Mouse (Mus musculus) limb, embryonic 12.5 days (tissue): ENCODE data around the gene Rars. TPM values are rescaled to one million over a fixed set of nuclear protein-coding genes. Genes with fewer than 3 reads are reported as not detected.

ENCODE experiments used
- ATAC-seq: fragments of 200-750 bp; cut with Nextera tagmentation; 2 replicates; pipeline ENCODE4 v1.8.0; 2017; ENCODE audit warnings: low read depth, moderate TSS enrichment; ENCODE audit not compliant: insufficient number of reproducible peaks, insufficient read depth, low FRiP score, low TSS enrichment
- H3K27ac ChIP-seq: fragments of 300-500 bp; sonication (generic); 2 replicates; pipeline ENCODE4 v1.5.1; 2016; ENCODE audit warnings: mild to moderate bottlenecking, moderate library complexity
- H3K27me3 ChIP-seq: fragments of 300-500 bp; sonication (generic); 2 replicates; pipeline ENCODE4 v1.6.1; 2016; ENCODE audit warnings: mild to moderate bottlenecking, moderate library complexity
- H3K36me3 ChIP-seq: fragments of 300-500 bp; sonication (generic); 2 replicates; pipeline ENCODE4 v1.6.1; 2016; ENCODE audit warnings: mild to moderate bottlenecking, moderate library complexity
- H3K4me1 ChIP-seq: fragments of 300-500 bp; sonication (generic); replicated peaks from 2 replicates; pipeline ENCODE4 v1.6.1; 2016
- H3K4me2 ChIP-seq: fragments of 300-500 bp; sonication (generic); 2 replicates; pipeline ENCODE4 v1.6.1; 2016; ENCODE audit warnings: mild to moderate bottlenecking, moderate library complexity
- H3K4me3 ChIP-seq: fragments of 300-500 bp; sonication (generic); replicated peaks from 2 replicates; pipeline ENCODE4 v1.5.1; 2016; ENCODE audit warnings: mild to moderate bottlenecking
- H3K9ac ChIP-seq: fragments of 300-500 bp; sonication (generic); replicated peaks from 2 replicates; pipeline ENCODE4 v1.6.1; 2016; ENCODE audit warnings: mild to moderate bottlenecking, moderate library complexity
- H3K9me3 ChIP-seq: fragments of 300-500 bp; sonication (generic); 2 replicates; pipeline ENCODE4 v1.6.1; 2016; ENCODE audit warnings: mild to moderate bottlenecking, moderate library complexity
- WGBS: fragments of 180-500 bp; shearing (Covaris S2); methylation state at CpG from one replicate; pipeline ENCODE4 v1.1.7; 2016; 5-methylcytosine and 5-hydroxymethylcytosine counted together
- microRNA counts: library from miRNA; unstranded; fragments of <30 nt; microRNA quantifications from one replicate; lab custom pipeline; 2017
- microRNA-seq: library from miRNA; unstranded; fragments of <30 nt; microRNA quantifications from one replicate; pipeline ENCODE4, GENCODE M21; 2017
- polyA plus RNA-seq: library from polyadenylated mRNA; unstranded; fragments of >200 nt; fragmentation: Nextera tagmentation; extraction: Ambion mirVana; gene quantifications from 2 replicates; pipeline ENCODE4 v1.2.1, GENCODE M21; 2016

Rars gene
- polyA plus RNA-seq, 1 experiment from 2014 or later: 84.0 TPM

- ATAC-seq: no peak
- no peak overlapping the region for H3K4me2 ChIP-seq
- 89% methylated on average over 5 of the region's 5 CpGs for WGBS
Measured at GRCm38 (mm10) chr11:35766845-35767244, 67.5 kb downstream of the Rars start.

GRCm38 (mm10) chr11:35760627-35761003 is 73.7 kb downstream of the Rars start:
- ATAC-seq: peak; percentile 47; the same call in 1 of the 2 replicates
- 95% methylated on average over 4 of the region's 4 CpGs for WGBS
- H3K27me3 ChIP-seq: 0 out of 2 replicates have a peak, but pooled peaks cover 5% of the 10 kb centered on the region
- no peaks in the 10 kb centered on the region for H3K36me3 ChIP-seq
- H3K4me1 ChIP-seq: peaks cover 4% of the 10 kb centered on the region
- H3K4me2 ChIP-seq: no peak overlapping the region
- H3K9me3 ChIP-seq: no peaks in the 10 kb centered on the region
- H3K27ac ChIP-seq: no peak overlapping the region
- H3K4me3 ChIP-seq: no peak overlapping the region
- no peak overlapping the region for H3K9ac ChIP-seq

More at GRCm38 (mm10) chr11:35766845-35767244, 67.5 kb downstream of the Rars start:
- H3K27ac ChIP-seq: no peak overlapping the region
- no peaks in the 10 kb centered on the region for H3K27me3 ChIP-seq
- H3K4me1 ChIP-seq: peaks cover 13% of the 10 kb centered on the region
- H3K4me3 ChIP-seq: no peak overlapping the region
- H3K36me3 ChIP-seq: no peaks in the 10 kb centered on the region
- no peak overlapping the region for H3K9ac ChIP-seq
- no peaks in the 10 kb centered on the region for H3K9me3 ChIP-seq

GRCm38 (mm10) chr11:35760001-35760626 is 74.2 kb downstream of the Rars start:
- H3K27ac ChIP-seq: no peak overlapping the region
- H3K9me3 ChIP-seq: no peaks in the 10 kb centered on the region
- 0 out of 2 replicates have a peak, but pooled peaks cover 5% of the 10 kb centered on the region for H3K27me3 ChIP-seq
- 86% methylated on average over 7 of the region's 7 CpGs for WGBS
- H3K4me3 ChIP-seq: no peak overlapping the region
- ATAC-seq: no peak; the same call in 1 of the 2 replicates
- no peak overlapping the region for H3K4me2 ChIP-seq
- H3K9ac ChIP-seq: no peak overlapping the region
- peaks cover 8% of the 10 kb centered on the region for H3K4me1 ChIP-seq
- no peaks in the 10 kb centered on the region for H3K36me3 ChIP-seq

MicroRNAs within 50 kb of the gene (microRNA counts, 519-probe panel; counts per million panel counts)
- 6,760 counts per million, percentile 81 among the panel's probes with 10 or more counts for microRNA mmu-miR-103 (lab: Ali Mortazavi, UCI)

Small RNA genes lying within 50 kb of the gene (microRNA-seq; reads per million reads assigned to microRNA genes)
- 5.8 reads per million, percentile 18 among the genes with 10 or more reads in this experiment for gene Mir103-1

Other genes starting within 250 kb of the Rars start
- gene Pank3, start 65.0 kb downstream of the Rars start, polyA plus RNA-seq: 22.5 and 23.0 TPM in 2 replicates
- gene Fbll1, start 35.6 kb downstream of the Rars start, polyA plus RNA-seq: not detected in 2 replicates
- gene Wwc1, start 146.0 kb upstream of the Rars start, polyA plus RNA-seq: 3.5 and 5.3 TPM in 2 replicates